Mouse (Mus musculus) MEL (cell line): ENCODE measurements around the gene Zfp280c. TPM values are rescaled to one million over a fixed set of nuclear protein-coding genes. Genes with fewer than 3 reads are reported as not detected.

ENCODE experiments used
- DNase-seq: peaks from one replicate; pipeline ENCODE4 v3.0.0; 2011; ENCODE audit warnings: low read depth, low spot score
- H3K27ac ChIP-seq: 2 replicates; pipeline ENCODE4 v1.5.1; 2012; ENCODE audit warnings: low read depth, mild to moderate bottlenecking, control low read depth, low read length, moderate library complexity; ENCODE audit not compliant: control insufficient read depth
- H3K27me3 ChIP-seq, 2 experiments: fragments of 150-350 bp in 1 of 2; sonication (generic) in 1 of 2; 2 replicates each; pipeline ENCODE4 v1.6.1; 2012; ENCODE audit warnings: low read length in 2 of 2, mild to moderate bottlenecking in 2 of 2, improper control_type of control experiment in 1 of 2, moderate library complexity in 1 of 2; ENCODE audit not compliant: insufficient read depth in 2 of 2, control insufficient read depth in 1 of 2
- H3K36me3 ChIP-seq, 2 experiments: 2 replicates each; pipeline ENCODE4 v1.6.1; 2012 to 2014; ENCODE audit warnings: low read length in 2 of 2, improper control_type of control experiment in 1 of 2, inconsistent platforms in 1 of 2, mild to moderate bottlenecking in 1 of 2; ENCODE audit not compliant: insufficient read depth in 2 of 2, control insufficient read depth in 1 of 2
- H3K4me1 ChIP-seq, 2 experiments: fragments of 150-350 bp in 1 of 2; sonication (generic) in 1 of 2; 2 replicates each; pipeline ENCODE4 v1.6.1; 2012; ENCODE audit warnings: low read length in 2 of 2, improper control_type of control experiment in 1 of 2, mild to moderate bottlenecking in 1 of 2; ENCODE audit not compliant: insufficient read depth in 2 of 2, control insufficient read depth in 1 of 2
- H3K4me3 ChIP-seq, 2 experiments: fragments of 150-350 bp in 1 of 2; sonication (generic) in 1 of 2; 2 replicates each; pipeline ENCODE4 v1.5.1; 2012; ENCODE audit warnings: low read depth in 2 of 2, low read length in 2 of 2, mild to moderate bottlenecking in 2 of 2, moderate library complexity in 2 of 2, control low read depth in 1 of 2, improper control_type of control experiment in 1 of 2; ENCODE audit not compliant: control insufficient read depth in 1 of 2, insufficient read depth in 1 of 2
- H3K79me2 ChIP-seq: 2 replicates; pipeline ENCODE4 v1.6.1; 2012; ENCODE audit warnings: mild to moderate bottlenecking, low read length, moderate library complexity; ENCODE audit not compliant: control insufficient read depth, poor library complexity, insufficient read depth
- H3K9ac ChIP-seq: 2 replicates; pipeline ENCODE4 v1.6.1; 2012; ENCODE audit warnings: low read depth, mild to moderate bottlenecking, control low read depth, low read length, moderate library complexity; ENCODE audit not compliant: control insufficient read depth, poor library complexity, severe bottlenecking
- H3K9me3 ChIP-seq: fragments of 150-350 bp; sonication (generic); replicated peaks from 2 replicates; pipeline ENCODE4 v1.6.1; 2012; ENCODE audit warnings: mild to moderate bottlenecking, low read length, improper control_type of control experiment, moderate library complexity; ENCODE audit not compliant: insufficient read depth
- BHLHE40 ChIP-seq: IDR thresholded peaks from 2 replicates; pipeline ENCODE4 v1.6.1; 2012; ENCODE audit warnings: low read depth, mild to moderate bottlenecking, inconsistent platforms, low read length, improper control_type of control experiment, borderline replicate concordance
- CHD1 ChIP-seq: IDR thresholded peaks from 2 replicates; pipeline ENCODE4 v1.6.1; 2012; ENCODE audit warnings: low read depth, mild to moderate bottlenecking, inconsistent platforms, low read length, improper control_type of control experiment
- E2F4 ChIP-seq: IDR thresholded peaks from 2 replicates; pipeline ENCODE4 v1.6.1; 2011; ENCODE audit warnings: low read depth, low read length, improper control_type of control experiment, borderline replicate concordance
- ELF1 ChIP-seq: IDR thresholded peaks from 2 replicates; pipeline ENCODE4 v1.6.1; 2014; ENCODE audit warnings: low read depth, mild to moderate bottlenecking, inconsistent platforms, low read length, improper control_type of control experiment, moderate library complexity
- EP300 ChIP-seq, 2 experiments: IDR thresholded peaks; 2 replicates each; pipeline ENCODE4 v1.6.1; 2011; ENCODE audit warnings: improper control_type of control experiment in 2 of 2, low read length in 2 of 2, low read depth in 1 of 2, mild to moderate bottlenecking in 1 of 2
- ETS1 ChIP-seq: IDR thresholded peaks from 2 replicates; pipeline ENCODE4 v1.6.1; 2012; ENCODE audit warnings: low read depth, mild to moderate bottlenecking, inconsistent platforms, low read length, improper control_type of control experiment, moderate library complexity
- GABPA ChIP-seq: IDR thresholded peaks from 2 replicates; pipeline ENCODE4 v1.6.1; 2012; ENCODE audit warnings: low read depth, mild to moderate bottlenecking, inconsistent platforms, low read length, improper control_type of control experiment, moderate library complexity
- GATA1 ChIP-seq: IDR thresholded peaks from 2 replicates; pipeline ENCODE4 v1.6.1; 2011; ENCODE audit warnings: low read depth, low read length, improper control_type of control experiment
- HCFC1 ChIP-seq: IDR thresholded peaks from 2 replicates; pipeline ENCODE4 v1.6.1; 2012; ENCODE audit warnings: low read depth, mild to moderate bottlenecking, inconsistent platforms, low read length, improper control_type of control experiment, moderate library complexity
- JUND ChIP-seq: IDR thresholded peaks from 2 replicates; pipeline ENCODE4 v1.6.1; 2011; ENCODE audit warnings: low read depth, mild to moderate bottlenecking, improper control_type of control experiment, low read length
- KAT2A ChIP-seq: conservative IDR thresholded peaks from 2 replicates; pipeline ENCODE4 v1.6.1; 2012; ENCODE audit warnings: low read depth, low read length, improper control_type of control experiment, inconsistent platforms
- MAFK ChIP-seq: IDR thresholded peaks from 2 replicates; pipeline ENCODE4 v1.6.1; 2011; ENCODE audit warnings: low read depth, mild to moderate bottlenecking, low read length, improper control_type of control experiment, borderline replicate concordance
- MAX ChIP-seq: IDR thresholded peaks from 2 replicates; pipeline ENCODE4 v1.6.1; 2011; ENCODE audit warnings: low read length, improper control_type of control experiment
- MAZ ChIP-seq: IDR thresholded peaks from 2 replicates; pipeline ENCODE4 v1.6.1; 2012; ENCODE audit warnings: low read depth, mild to moderate bottlenecking, inconsistent platforms, low read length, improper control_type of control experiment
- MEF2A ChIP-seq: IDR thresholded peaks from 2 replicates; pipeline ENCODE4 v1.6.1; 2014; ENCODE audit warnings: low read depth, mild to moderate bottlenecking, inconsistent platforms, low read length, improper control_type of control experiment; ENCODE audit not compliant: poor library complexity, insufficient replicate concordance, severe bottlenecking; ENCODE audit errors: extremely low read depth
- MYB ChIP-seq: IDR thresholded peaks from 2 replicates; pipeline ENCODE4 v1.6.1; 2011; ENCODE audit warnings: mild to moderate bottlenecking, low read depth, low read length, improper control_type of control experiment
- NELFE ChIP-seq: IDR thresholded peaks from 2 replicates; pipeline ENCODE4 v1.6.1; 2011; ENCODE audit warnings: low read depth, low read length, improper control_type of control experiment
- POLR2A ChIP-seq, 2 experiments: IDR thresholded peaks; 2 replicates each; pipeline ENCODE4 v1.6.1; 2011 to 2012; ENCODE audit warnings: low read length in 2 of 2, mild to moderate bottlenecking in 2 of 2, control low read depth in 1 of 2, improper control_type of control experiment in 1 of 2, low read depth in 1 of 2, moderate library complexity in 1 of 2; ENCODE audit not compliant: control insufficient read depth in 1 of 2, insufficient read depth in 1 of 2, poor library complexity in 1 of 2
- POLR2AphosphoS2 ChIP-seq: IDR thresholded peaks from 2 replicates; pipeline ENCODE4 v1.6.1; 2011; ENCODE audit warnings: low read length, improper control_type of control experiment
- TAL1 ChIP-seq: IDR thresholded peaks from 2 replicates; pipeline ENCODE4 v1.6.1; 2012; ENCODE audit warnings: mild to moderate bottlenecking, inconsistent platforms, low read length, moderate library complexity, mixed read lengths
- TCF12 ChIP-seq: IDR thresholded peaks from 2 replicates; pipeline ENCODE4 v1.6.1; 2014; ENCODE audit warnings: low read depth, mild to moderate bottlenecking, inconsistent platforms, low read length, improper control_type of control experiment, moderate library complexity
- UBTF ChIP-seq: IDR thresholded peaks from 2 replicates; pipeline ENCODE4 v1.6.1; 2012; ENCODE audit warnings: low read depth, mild to moderate bottlenecking, inconsistent platforms, low read length, improper control_type of control experiment, moderate library complexity, borderline replicate concordance; ENCODE audit not compliant: insufficient read depth
- USF1 ChIP-seq: IDR thresholded peaks from 2 replicates; pipeline ENCODE4 v1.6.1; 2014; ENCODE audit warnings: low read depth, mild to moderate bottlenecking, inconsistent platforms, low read length, improper control_type of control experiment, moderate library complexity
- USF2 ChIP-seq, 2 experiments: IDR thresholded peaks; 2 replicates each; pipeline ENCODE4 v1.6.1; 2011 to 2012; ENCODE audit warnings: improper control_type of control experiment in 2 of 2, low read length in 2 of 2, borderline replicate concordance in 1 of 2, inconsistent platforms in 1 of 2, low read depth in 1 of 2, mild to moderate bottlenecking in 1 of 2; ENCODE audit not compliant: insufficient read depth in 1 of 2
- ZC3H11A ChIP-seq: IDR thresholded peaks from 2 replicates; pipeline ENCODE4 v1.6.1; 2012; ENCODE audit warnings: low read depth, mild to moderate bottlenecking, inconsistent platforms, low read length, improper control_type of control experiment
- polyA plus RNA-seq, 2 experiments: library from polyadenylated mRNA; stranded (reverse) in 1 of 2; unstranded in 1 of 2; fragments of >175 nt in 1 of 2; fragments of >200 nt in 1 of 2; gene quantifications; 2 replicates each; pipeline versions ENCODE4 v1.2.1 to v1.2.4; 2012; ENCODE audit warnings: low replicate concordance in 2 of 2, low read depth in 1 of 2; ENCODE audit not compliant: insufficient read length in 2 of 2, insufficient read depth in 1 of 2, missing spikeins in 1 of 2
- total RNA-seq: library from RNA; depleted of rRNA; stranded (reverse); fragments of 300-350 nt; gene quantifications from 2 replicates; pipeline ENCODE4 v1.2.3, GENCODE M21; 2012

Gene Zfp280c
- total and polyA plus RNA-seq, 3 experiments: 14.2 to 16.7 TPM; not detected in 1

DNA sequence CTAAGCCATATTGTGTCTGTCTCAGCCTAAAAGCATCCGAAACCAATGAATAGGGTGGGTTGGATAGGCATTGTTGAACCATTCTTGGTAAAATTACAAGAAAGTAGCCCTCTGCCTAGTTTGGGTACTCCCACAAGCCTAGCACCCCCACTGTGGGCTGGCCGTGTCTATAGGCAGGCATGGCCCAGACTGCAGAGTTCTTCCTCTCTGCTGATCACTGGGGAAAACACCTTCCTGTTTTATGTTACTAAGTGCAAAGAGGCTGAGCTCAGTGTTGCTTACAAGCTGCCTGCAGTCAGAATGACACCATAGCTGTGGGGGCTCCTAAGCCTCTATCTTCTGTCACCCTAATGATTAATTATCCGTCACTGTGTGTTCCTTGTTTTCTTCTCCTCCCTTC, 70.8 kb downstream of the Zfp280c start:
- Histone ChIP-seq H3K9ac (no peak overlapping the region), H3K79me2 (no peaks in the 10 kb centered on the region)
- peak; percentile 29 for DNase-seq

DNA sequence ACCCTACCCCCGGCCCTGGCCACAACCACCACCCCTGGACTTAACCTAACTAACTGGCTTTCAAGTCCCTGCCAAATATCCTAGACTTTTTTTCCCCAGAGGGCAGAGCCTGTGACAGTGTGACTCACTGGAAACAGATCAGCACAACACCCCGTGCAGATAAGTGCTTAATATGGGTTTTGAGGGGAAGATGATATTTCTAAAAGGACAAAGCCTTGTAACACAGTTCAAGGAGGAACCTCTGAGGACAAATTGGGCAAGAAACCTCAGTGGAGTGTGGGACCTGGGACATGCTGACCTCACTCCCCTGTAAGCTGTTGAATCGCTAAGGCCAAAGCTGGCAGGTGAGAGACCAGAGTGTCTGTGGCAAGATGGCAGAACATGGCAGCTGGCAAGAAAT, 72.7 kb downstream of the Zfp280c start:
- no peaks in the 10 kb centered on the region; a peak in 2 of 4 replicates for H3K4me1 ChIP-seq

More for the DNA sequence above, 70.8 kb downstream of the Zfp280c start:
- H3K27me3 ChIP-seq: no peaks in the 10 kb centered on the region
- H3K9me3 ChIP-seq: no peaks in the 10 kb centered on the region
- no peaks in the 10 kb centered on the region; a peak in 2 of 4 replicates for H3K4me1 ChIP-seq
- H3K36me3 ChIP-seq: no peaks in the 10 kb centered on the region
- no peak overlapping the region for H3K4me3 ChIP-seq
- no peak overlapping the region for H3K27ac ChIP-seq
- TF ChIP-seq GATA1 (no peak), MYB (no peak), USF2 (IDR thresholded peaks at IDR 0.05; ENCODE audit: borderline replicate concordance in 1 of 2, insufficient read depth in 1 of 2, low read depth in 1 of 2, low read length in 2 of 2) (no peak), EP300 (IDR thresholded peaks at IDR 0.05; ENCODE audit: low read depth in 1 of 2, low read length in 2 of 2) (no peak), MAZ (no peak), ZC3H11A (no peak), POLR2A (IDR thresholded peaks at IDR 0.05; ENCODE audit: control insufficient read depth in 1 of 2, insufficient read depth in 1 of 2, low read depth in 1 of 2, low read length in 2 of 2, poor library complexity in 1 of 2) (no peak), MEF2A (no peak), MAX (no peak)

DNA sequence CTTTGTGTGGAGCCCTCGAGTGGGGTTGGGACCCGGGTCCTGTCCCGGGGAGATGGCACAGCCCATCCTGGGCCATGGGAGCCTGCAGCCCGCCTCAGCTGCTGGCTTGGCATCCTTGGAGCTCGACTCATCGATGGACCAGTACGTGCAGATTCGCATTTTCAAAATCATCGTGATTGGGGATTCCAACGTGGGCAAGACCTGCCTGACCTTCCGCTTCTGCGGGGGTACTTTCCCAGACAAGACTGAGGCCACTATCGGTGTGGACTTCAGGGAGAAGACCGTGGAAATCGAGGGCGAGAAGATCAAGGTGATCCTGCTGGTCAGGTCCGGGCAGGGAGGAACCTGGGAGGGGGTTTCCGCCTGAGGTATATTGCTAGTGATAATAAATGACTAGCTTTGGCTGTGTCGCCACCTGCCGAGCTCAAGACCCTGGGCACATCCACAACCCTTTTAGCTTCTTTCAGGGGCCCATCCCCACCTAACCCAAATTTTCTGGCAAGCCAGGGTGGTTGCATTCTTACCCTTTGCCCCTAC, 74.7 kb downstream of the Zfp280c start:
- H3K4me1 ChIP-seq: peaks cover 3% of the 10 kb centered on the region in 2 experiments; a peak in 3 of 4 replicates
- no peak overlapping the region for H3K9ac ChIP-seq
- H3K27ac ChIP-seq: no peak overlapping the region
- H3K79me2 ChIP-seq: no peaks in the 10 kb centered on the region
- H3K4me3 ChIP-seq: no peak overlapping the region
- H3K9me3 ChIP-seq: no peaks in the 10 kb centered on the region
- TF ChIP-seq MAX: no peak
- TF ChIP-seq GABPA: no peak
- TF ChIP-seq ELF1: no peak
- TF ChIP-seq ETS1: no peak
- no peak for TF ChIP-seq NELFE
- no peak for TF ChIP-seq UBTF
- no peak for TF ChIP-seq TCF12
- TF ChIP-seq MAFK: no peak
- TF ChIP-seq ZC3H11A: no peak
- TF ChIP-seq TAL1: no peak
- no peak for TF ChIP-seq JUND
- no peak for TF ChIP-seq EP300 (IDR thresholded peaks at IDR 0.05; ENCODE audit: low read depth in 1 of 2, low read length in 2 of 2)
- no peak for TF ChIP-seq KAT2A
- TF ChIP-seq HCFC1: no peak
- no peak for TF ChIP-seq BHLHE40
- no peak for TF ChIP-seq POLR2AphosphoS2
- no peak for TF ChIP-seq USF1
- TF ChIP-seq MAZ: no peak
- TF ChIP-seq MEF2A: no peak
- no peak for TF ChIP-seq CHD1
- no peak for DNase-seq
- H3K27me3 ChIP-seq: no peaks in the 10 kb centered on the region
- peaks cover 0 to 3% of the 10 kb centered on the region in 2 experiments; a peak in 1 of 4 replicates for H3K36me3 ChIP-seq

More for the DNA sequence above, 72.7 kb downstream of the Zfp280c start:
- no peak overlapping the region for H3K9ac ChIP-seq
- H3K36me3 ChIP-seq: no peaks in the 10 kb centered on the region
- H3K79me2 ChIP-seq: no peaks in the 10 kb centered on the region
- no peaks in the 10 kb centered on the region for H3K9me3 ChIP-seq
- DNase-seq: peak; percentile 34
- H3K27me3 ChIP-seq: no peaks in the 10 kb centered on the region
- no peak for TF ChIP-seq MAFK
- TF ChIP-seq E2F4: no peak
- H3K27ac ChIP-seq: no peak overlapping the region
- H3K4me3 ChIP-seq: no peak overlapping the region
